Mouse (Mus musculus) liver, adult 2 months (tissue): Measurements from ENCODE around the gene Acta1.

ENCODE experiments used
- CTCF ChIP-seq: fragments of 200-500 bp; IDR thresholded peaks from 2 replicates; pipeline ENCODE4 v1.5.1; 2011; ENCODE audit warnings: low read depth, low read length, control low read depth
- POLR2A ChIP-seq: fragments of 200-500 bp; IDR thresholded peaks from 2 replicates; pipeline ENCODE4 v1.6.1; 2011; ENCODE audit warnings: low read length, control low read depth; ENCODE audit not compliant: insufficient read depth; ENCODE audit errors: extremely low read depth

- no peak for TF ChIP-seq POLR2A
- no peak for TF ChIP-seq CTCF
These were observed 31.1 kb upstream of the Acta1 start for GRCm38 (mm10) chr8:123925671-123926070.
